Mouse (Mus musculus): ENCODE results near the gene Lrrc8c.

Lrrc8c gene

GRCm38 (mm10) chr5:105501136-105501535 lies 18.1 kb upstream of the Lrrc8c start:
- no peak for DNase-seq (ENCODE audit: low spot score)

DNA sequence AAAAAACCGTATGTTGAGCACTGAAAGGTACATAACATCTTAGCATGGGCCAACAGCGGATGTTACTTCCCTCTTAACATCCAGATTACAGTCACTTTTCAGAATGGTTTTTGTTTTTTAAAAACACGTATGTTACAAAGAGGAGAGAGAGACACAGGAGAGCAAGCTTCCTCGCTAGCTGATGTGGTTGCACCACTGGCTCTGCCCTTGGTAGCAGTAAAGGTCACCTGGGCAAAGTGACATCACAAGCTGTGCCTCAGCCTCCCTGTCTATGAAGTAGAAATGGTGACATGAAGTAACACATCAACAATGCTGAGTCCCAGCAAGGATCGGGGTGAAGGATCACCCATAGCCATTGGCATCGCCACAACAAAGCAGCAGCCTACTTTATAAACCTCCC lies 10.4 kb upstream of the Lrrc8c start:
- DNase-seq (ENCODE audit: low spot score), result no peak

- no peak for DNase-seq (ENCODE audit: low spot score)
Observed at GRCm38 (mm10) chr5:105512297-105512696, 6.9 kb upstream of the Lrrc8c start.

GRCm38 (mm10) chr5:105515532-105515931 lies 3.7 kb upstream of the Lrrc8c start:
- DNase-seq (ENCODE audit: low spot score), result no peak

GRCm38 (mm10) chr5:105516290-105516689 lies 2.9 kb upstream of the Lrrc8c start:
- DNase-seq (ENCODE audit: low spot score), result no peak

DNA sequence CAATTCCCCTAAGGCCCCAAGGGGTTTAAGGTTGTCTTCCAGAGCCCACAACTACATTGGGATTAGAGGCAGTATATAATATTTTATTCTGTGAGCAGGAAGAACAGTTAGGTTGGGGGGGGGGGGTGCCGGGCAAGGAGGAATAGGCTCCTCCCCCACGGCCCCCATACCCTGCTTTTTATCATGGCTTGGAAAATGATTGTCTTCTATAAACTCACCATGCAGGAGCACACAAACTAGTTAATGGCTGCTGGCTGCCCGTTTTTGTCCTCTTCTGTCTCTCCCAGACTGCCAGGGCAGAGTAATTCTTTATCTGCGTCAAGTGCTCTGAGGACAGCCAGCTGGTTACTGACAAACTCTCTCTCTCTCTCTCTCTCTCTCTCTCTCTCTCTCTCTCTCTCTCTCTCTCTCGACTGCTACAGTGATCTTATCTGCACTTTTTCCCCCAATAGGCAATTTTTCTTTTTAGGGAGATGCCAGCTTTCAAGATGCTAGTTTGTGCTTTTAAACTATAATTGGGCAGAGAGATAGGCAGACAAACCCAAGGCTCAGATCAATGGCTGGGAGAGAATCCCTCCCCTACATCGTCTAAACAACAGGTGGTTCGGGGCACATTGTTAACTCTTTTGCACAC lies 1.1 kb upstream of the Lrrc8c start:
- no peak for DNase-seq (ENCODE audit: low spot score)

DNA sequence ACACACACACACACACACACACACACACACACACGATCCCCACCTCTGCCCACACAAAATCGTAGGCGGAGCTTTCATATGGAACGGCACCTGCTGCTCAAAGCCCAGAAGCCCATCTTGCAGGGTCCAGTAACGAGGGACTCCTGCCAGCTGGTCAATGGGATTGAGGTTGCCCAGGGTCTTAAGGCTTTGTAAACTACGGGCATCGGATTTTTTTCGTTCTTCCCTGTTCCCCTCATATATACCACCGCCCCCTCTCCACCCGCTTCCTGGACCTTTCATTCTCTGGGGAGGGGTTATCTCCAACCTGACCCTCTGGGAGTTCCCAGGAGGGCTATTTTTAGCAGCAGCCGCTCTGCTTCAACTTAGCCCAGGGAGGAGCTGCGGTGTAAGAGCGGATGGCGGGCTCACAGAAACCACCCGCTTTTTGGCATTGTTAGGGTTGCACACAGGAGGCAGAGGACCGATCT lies 527 bp upstream of the Lrrc8c start:
- DNase-seq (ENCODE audit: low spot score), result no peak

GRCm38 (mm10) chr5:105519976-105520300 lies 750 bp downstream of the Lrrc8c start:
- DNase-seq (ENCODE audit: low spot score), result no peak

GRCm38 (mm10) chr5:105520442-105520965 lies 1.3 kb downstream of the Lrrc8c start:
- no peak for DNase-seq (ENCODE audit: low spot score)

DNA sequence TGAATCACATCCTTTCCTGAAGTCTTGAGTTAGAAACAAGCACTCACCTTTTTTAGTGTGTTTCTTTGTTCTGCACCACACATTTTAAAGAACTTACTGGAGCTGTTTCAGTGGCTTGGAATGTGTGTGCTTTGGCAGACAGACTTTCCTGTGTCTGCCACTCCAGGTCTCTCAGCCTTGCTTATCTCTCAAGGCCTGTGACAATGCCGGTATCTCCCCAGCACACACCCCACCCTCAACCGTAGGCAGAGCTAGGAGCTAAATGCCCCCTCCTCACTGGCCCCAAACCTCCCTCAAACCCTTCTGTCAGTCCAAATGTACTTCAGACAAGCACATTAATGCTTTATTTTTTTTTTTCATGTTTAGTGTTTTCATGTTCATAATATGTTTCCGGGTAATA lies 4.3 kb downstream of the Lrrc8c start:
- no peak for DNase-seq (ENCODE audit: low spot score)

GRCm38 (mm10) chr5:105525004-105525403 lies 5.8 kb downstream of the Lrrc8c start:
- DNase-seq (ENCODE audit: low spot score), result no peak

GRCm38 (mm10) chr5:105526107-105526645 lies 7.0 kb downstream of the Lrrc8c start:
- no peak for DNase-seq (ENCODE audit: low spot score)

DNA sequence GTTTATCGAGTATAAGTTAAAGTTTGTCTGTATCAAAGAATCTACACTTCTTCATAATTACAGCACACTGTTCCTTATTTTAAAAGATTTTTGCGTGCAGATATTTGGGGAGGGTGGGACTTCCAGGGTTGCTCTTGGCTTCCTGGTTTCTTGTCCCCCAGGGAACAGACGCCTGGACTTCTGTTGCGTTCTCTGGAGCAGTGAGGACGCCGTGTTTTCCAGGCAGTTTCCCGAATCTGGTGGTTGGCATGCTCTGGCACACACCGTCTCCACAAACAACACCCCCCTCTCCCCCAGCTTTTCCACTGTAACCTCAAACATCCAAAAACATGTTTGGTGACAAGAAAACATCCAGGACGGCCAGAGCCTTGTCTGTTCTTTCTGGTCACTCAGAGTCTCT lies 7.6 kb downstream of the Lrrc8c start:
- no peak for DNase-seq (ENCODE audit: low spot score)

- no peak for DNase-seq (ENCODE audit: low spot score)
Observed at GRCm38 (mm10) chr5:105527477-105528331, 8.5 kb downstream of the Lrrc8c start.

DNA sequence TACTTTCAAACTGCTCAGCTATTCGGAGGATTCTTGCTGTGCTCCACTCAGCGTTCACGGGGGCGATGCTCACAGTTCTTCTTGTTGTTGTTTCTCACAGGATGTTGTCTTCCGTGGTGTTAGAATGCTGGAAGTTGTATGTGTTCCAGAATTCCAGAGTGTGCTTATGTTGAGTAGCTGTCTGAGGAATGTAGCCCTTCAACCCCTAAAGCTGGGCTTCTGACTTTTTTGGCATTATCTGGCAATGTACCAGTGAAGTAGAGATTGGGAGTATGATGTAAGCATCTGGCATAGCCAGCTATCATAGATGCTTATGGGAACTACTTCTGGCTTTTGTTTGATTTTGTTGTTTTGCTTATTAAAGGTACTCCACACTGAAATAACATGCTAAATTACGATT lies 11.4 kb downstream of the Lrrc8c start:
- DNase-seq (ENCODE audit: low spot score), result no peak

DNA sequence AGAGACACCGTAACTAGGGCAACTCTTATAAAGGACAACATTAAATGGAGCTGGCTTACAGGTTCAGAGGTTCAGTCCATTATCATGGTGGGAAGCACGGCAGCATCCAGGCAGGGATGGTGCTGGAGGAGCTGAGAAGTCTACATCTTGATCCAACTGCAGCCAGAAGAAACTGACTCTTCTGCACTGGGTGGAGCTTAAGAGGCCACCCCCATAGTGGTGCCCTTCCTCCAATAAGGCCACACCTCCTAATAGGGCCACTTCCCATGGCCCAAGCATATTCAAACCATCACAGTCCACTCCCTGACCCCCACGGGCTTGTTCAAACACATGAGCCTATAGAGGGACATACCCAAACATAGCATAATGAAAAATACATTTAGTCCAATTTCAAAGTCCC lies 16.0 kb downstream of the Lrrc8c start:
- DNase-seq (ENCODE audit: low spot score), result no peak

DNA sequence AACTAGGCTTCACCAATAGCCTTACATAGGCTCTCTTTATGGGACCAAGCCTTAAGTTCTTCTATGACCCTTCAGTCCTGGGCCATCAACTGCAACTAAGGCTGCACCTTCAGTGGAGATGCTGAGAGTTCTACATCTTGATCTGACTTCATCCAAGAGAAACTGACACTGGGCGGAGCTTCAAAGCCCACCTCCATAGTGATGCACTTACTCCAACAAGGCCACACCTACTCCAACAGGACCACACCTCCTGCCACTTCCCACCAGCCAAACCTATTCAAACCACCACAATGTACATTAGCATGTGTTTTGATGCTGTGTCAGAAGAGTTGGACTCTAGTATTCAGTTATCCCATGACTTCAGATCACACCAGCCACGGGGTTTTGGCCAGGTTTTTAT lies 17.0 kb downstream of the Lrrc8c start:
- DNase-seq (ENCODE audit: low spot score), result no peak

DNA sequence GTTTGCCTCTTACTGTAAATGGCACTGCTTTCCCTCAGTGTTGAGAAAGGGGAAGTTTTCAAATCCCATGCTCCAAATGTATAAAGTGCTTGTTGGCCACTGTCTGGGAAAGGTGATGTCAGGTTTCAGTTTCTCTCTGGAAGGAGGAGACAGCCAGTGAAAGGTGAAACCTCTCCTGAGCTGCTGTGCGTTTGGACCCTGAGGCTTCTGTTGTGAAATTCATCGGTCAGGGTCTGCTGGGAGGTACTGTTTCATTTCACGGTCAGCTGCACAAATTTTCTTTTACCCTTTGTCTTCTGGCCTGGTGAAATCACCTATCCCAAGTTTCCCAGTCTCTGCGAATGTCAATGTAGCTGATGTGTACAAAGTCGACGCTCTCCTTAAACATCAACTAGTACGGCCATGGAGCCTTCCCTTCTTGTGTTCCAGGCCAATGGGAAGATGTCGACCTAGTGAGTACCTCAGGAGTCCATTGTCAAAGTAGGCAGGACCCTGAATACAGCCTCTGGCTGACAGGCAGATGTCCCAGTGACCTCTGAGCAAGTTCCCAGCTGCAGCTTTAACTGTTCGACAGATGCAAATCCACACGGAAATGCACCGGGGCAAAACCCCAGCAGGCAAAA lies 18.0 kb downstream of the Lrrc8c start:
- DNase-seq (ENCODE audit: low spot score), result no peak

GRCm38 (mm10) chr5:105541051-105541450 lies 21.9 kb downstream of the Lrrc8c start:
- no peak for DNase-seq (ENCODE audit: low spot score)

- no peak for DNase-seq (ENCODE audit: low spot score)
Observed at GRCm38 (mm10) chr5:105545126-105545525, 25.9 kb downstream of the Lrrc8c start.

DNA sequence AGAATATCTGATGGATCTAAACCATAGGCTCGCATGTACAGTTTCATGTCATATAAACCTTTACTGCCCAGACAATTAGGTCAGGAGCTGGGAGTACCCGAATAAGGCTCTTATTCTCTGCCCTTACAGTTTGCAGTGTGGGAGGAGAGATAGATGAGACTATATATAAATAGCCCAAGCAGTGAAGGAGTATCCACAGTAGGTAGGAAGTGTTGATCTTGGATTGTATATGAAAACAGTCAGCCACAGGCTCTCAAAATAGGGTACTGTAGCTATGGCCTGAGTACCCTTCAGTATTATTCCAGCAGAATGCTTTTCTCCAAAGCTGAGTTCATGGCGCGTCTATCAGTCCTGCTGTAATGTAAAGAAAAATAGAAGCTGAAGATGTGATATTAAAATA lies 27.9 kb downstream of the Lrrc8c start:
- peak; percentile 9 for DNase-seq (ENCODE audit: low spot score)

DNA sequence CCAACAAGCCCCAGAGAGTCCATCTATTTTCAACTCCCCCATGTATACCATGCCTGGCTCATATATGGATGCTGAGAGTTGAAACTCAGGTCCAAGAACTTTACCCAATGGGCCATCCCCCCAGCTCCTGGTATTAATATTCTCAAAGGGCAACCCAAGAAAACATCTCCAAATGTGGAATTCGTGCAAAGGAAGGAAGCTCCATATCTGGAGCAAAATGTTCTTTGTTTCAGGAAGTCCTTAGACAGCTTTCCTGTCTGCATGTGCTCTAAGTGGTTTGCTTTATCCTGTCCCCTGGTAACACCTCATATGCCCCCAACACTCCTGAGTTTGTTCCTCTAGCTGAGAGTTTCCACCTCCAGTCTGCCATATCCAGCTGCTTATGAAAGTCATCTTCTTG lies 32.6 kb downstream of the Lrrc8c start:
- DNase-seq (ENCODE audit: low spot score), result no peak

- DNase-seq (ENCODE audit: low spot score), result no peak
Observed at GRCm38 (mm10) chr5:105556291-105556690, 37.1 kb downstream of the Lrrc8c start.

Measured in left cerebral cortex, adult 11 months (tissue).